Mouse (Mus musculus) neutrophil, adult 5-6 weeks (primary cell): ENCODE data around the gene Bcas3. TPM values are rescaled to one million over a fixed set of nuclear protein-coding genes. Genes with fewer than 3 reads are reported as not detected.

Source experiments
- ATAC-seq: fragments of 151-379, 151-347 bp; 2 replicates; pipeline ENCODE4 v1.8.0; 2017; ENCODE audit warnings: mild to moderate bottlenecking, moderate TSS enrichment; ENCODE audit not compliant: insufficient number of reproducible peaks, poor library complexity, low FRiP score, severe bottlenecking; ENCODE audit errors: extremely low read depth
- total RNA-seq: library from RNA; stranded (forward); fragments of 200-1000 nt; gene quantifications from 2 replicates; pipeline ENCODE4 v1.2.3, GENCODE M21; 2017

Gene Bcas3
- total RNA-seq, 1 experiment from 2014 or later: 38.4 TPM

DNA sequence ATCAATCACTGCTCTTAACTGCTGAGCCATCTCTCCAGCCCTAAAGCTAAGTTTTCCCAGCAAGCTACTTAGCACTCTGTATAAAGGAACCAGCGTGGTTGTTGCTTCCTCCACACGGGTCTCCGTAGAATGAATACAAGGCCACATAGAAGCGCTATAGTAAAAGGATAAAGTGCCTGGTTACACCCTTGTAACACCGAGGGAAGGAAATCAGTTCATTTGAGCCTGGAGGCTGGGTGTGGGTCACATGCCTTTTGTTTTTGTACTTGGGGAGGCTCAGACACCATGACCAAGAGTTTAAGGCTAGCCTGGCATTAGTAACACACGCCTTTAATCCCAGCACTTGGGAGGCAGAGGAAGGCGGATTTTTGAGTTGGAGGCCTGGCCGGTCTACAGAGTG is 8.7 kb downstream of the Bcas3 start:
- no peak for ATAC-seq

DNA sequence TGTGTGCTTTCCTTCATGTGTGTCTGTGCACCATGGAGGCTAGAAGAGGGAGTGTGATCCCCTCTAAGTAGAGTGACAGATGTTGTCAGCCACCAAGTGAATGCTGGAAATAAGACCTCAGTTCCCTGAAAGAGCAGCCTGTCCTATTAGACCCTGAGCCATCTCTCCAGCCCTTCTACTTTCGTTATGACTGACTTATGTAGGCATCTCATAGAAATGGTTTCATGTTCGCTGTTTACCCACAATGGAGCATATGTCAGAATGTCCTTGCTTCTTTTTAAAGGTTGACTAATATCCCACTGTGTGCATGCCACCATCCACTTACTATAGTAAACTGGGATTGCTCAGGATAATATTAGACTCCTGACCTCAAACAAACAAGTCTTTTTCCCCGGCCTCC is 13.2 kb downstream of the Bcas3 start:
- ATAC-seq: no peak

GRCm38 (mm10) chr11:85367823-85368222 is 14.9 kb downstream of the Bcas3 start:
- no peak for ATAC-seq

GRCm38 (mm10) chr11:85379091-85379490 is 26.1 kb downstream of the Bcas3 start:
- no peak for ATAC-seq

- no peak for ATAC-seq
Observed at GRCm38 (mm10) chr11:85380046-85380445, 27.1 kb downstream of the Bcas3 start.

DNA sequence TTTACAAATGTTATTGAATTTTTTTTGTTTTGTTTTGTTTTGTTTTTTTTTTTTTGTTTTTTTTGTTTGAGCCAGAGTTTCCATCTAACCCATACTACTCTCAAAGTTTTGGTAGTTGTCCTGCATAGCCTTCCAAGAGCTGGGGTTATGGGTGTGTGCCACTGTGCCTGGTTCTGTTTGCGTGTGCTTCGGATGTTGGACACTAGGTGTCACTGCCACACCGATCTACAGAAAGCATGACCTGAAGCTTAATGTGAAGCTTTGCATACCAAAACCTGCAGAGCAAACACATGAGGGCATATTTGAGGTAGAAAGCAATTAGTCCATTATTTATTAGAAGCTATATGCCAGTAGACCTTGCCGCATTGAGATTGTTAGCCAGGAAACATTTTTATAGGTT is 29.1 kb downstream of the Bcas3 start:
- ATAC-seq: peak; percentile 72; the same call in 1 of the 2 replicates

GRCm38 (mm10) chr11:85383975-85384821 is 31.2 kb downstream of the Bcas3 start:
- no peak for ATAC-seq

- no peak for ATAC-seq
Observed at GRCm38 (mm10) chr11:85392179-85392863, 39.4 kb downstream of the Bcas3 start.

DNA sequence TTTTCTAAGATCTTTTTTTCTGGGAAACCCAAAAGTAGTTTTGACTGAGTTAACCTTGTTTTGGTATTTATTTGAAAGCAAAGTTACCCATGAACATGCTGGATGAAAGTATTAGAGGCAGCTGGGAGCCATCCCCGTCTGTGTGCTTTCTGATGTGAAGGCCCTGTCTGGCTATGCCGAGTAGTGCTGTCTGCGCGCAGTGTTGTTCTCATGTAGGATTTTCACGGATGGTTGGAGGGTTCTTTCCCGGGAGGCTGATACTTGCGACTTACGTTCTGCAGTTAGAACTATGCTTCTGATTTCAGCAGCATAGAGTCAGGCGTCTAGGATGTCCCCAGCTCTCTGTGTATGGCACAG is 39.9 kb downstream of the Bcas3 start:
- ATAC-seq: no peak

DNA sequence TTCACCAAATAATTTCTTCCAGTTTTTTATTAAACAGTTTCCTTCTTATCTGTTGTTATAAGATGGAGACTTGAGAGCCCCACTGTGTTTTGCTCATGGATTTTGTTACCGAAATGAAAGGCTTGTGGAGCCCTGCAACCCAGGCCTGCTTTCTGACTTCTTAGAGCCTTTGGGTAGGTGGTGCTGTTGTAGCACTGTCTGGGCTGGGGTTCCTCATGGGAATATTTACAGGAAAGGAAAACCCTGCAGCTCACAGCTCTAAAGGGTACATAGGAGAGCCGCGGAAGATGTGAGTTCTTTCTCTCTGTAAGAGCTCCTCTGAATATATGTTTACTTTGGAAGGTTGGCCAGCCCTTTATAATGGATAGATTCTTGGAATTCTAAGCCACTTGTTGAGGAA is 41.0 kb downstream of the Bcas3 start:
- no peak for ATAC-seq

- ATAC-seq: no peak
Observed at GRCm38 (mm10) chr11:85395361-85395760, 42.4 kb downstream of the Bcas3 start.

GRCm38 (mm10) chr11:85406531-85406930 is 53.6 kb downstream of the Bcas3 start:
- no peak for ATAC-seq

GRCm38 (mm10) chr11:85407700-85408099 is 54.7 kb downstream of the Bcas3 start:
- ATAC-seq: no peak

- no peak for ATAC-seq
Observed at GRCm38 (mm10) chr11:85412319-85412718, 59.4 kb downstream of the Bcas3 start.

- ATAC-seq: no peak
Observed at GRCm38 (mm10) chr11:85414476-85414875, 61.5 kb downstream of the Bcas3 start.

- no peak for ATAC-seq
Observed at GRCm38 (mm10) chr11:85427353-85427752, 74.4 kb downstream of the Bcas3 start.

DNA sequence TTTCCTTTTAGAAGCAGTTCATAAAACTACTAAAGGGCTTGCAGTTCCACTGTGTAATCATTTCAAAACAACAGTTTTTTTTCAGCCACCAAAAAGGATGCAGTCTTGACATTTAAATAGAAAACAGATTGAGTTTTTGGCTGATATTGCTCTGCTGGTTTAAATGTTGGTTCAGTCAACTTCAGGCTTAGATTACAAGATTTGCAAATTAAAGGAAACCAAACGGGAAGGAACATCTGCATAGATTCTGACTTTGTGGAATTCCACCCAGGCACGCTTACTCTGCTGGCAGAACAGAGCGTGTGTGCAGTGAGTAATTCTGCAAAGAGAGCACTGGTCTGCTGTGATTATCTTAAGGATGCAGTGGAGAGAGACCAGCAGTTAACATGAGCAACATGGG is 75.3 kb downstream of the Bcas3 start:
- ATAC-seq: no peak

GRCm38 (mm10) chr11:85430743-85431448 is 77.9 kb downstream of the Bcas3 start:
- ATAC-seq: no peak

DNA sequence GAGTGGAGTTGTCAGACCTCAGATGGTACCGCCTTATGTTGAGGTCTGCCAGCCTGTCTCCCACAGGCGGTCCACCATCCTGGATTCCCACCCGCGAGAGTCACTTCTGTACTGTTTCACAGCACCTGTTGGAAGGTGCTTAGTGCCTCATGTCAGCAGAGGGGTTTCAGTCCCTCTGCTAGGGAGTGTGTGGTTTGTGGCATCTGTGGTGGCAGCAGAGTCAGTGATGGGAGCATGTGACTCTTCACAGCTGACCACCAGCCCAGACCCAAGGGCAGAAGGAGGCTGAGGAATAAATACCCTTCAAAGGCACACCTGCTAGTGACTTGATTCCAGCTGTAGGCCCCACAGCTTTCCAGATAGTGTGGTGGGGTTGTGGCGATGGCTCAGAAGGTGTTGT is 94.4 kb downstream of the Bcas3 start:
- ATAC-seq: no peak
